Mouse (Mus musculus) intestine, postnatal 0 days (tissue): Measurements from ENCODE around the gene Arhgap44. TPM values are rescaled to one million over a fixed set of nuclear protein-coding genes. Genes with fewer than 3 reads are reported as not detected.

Experiments used
- ATAC-seq: fragments of 200-750 bp; cut with Nextera tagmentation; 2 replicates; pipeline ENCODE4 v1.8.0; 2017; ENCODE audit warnings: mild to moderate bottlenecking, moderate TSS enrichment, moderate library complexity
- H3K27ac ChIP-seq: fragments of 300-500 bp; sonication (generic); 2 replicates; pipeline ENCODE4 v1.5.1; 2014; ENCODE audit warnings: mild to moderate bottlenecking, low read depth, low read length, moderate library complexity
- H3K27me3 ChIP-seq: fragments of 300-500 bp; sonication (generic); replicated peaks from 2 replicates; pipeline ENCODE4 v1.6.1; 2014; ENCODE audit warnings: low read length, mixed read lengths; ENCODE audit not compliant: control insufficient read depth, insufficient read depth
- H3K36me3 ChIP-seq: fragments of 300-500 bp; sonication (generic); 2 replicates; pipeline ENCODE4 v1.6.1; 2014; ENCODE audit warnings: mild to moderate bottlenecking, moderate library complexity; ENCODE audit not compliant: control insufficient read depth, insufficient read depth
- H3K4me1 ChIP-seq: fragments of 300-500 bp; sonication (generic); replicated peaks from 2 replicates; pipeline ENCODE4 v1.6.1; 2014; ENCODE audit warnings: antibody characterized with exemption, low read length, mixed read lengths; ENCODE audit not compliant: control insufficient read depth, insufficient read depth
- H3K4me2 ChIP-seq: fragments of 300-500 bp; sonication (generic); replicated peaks from 2 replicates; pipeline ENCODE4 v1.6.1; 2014; ENCODE audit warnings: low read depth, mild to moderate bottlenecking, moderate library complexity
- H3K4me3 ChIP-seq: fragments of 300-500 bp; sonication (generic); 2 replicates; pipeline ENCODE4 v1.5.1; 2014; ENCODE audit warnings: low read depth, low read length
- H3K9ac ChIP-seq: fragments of 300-500 bp; sonication (generic); 2 replicates; pipeline ENCODE4 v1.6.1; 2014; ENCODE audit warnings: mild to moderate bottlenecking, low read depth, low read length
- H3K9me3 ChIP-seq: fragments of 300-500 bp; sonication (generic); 2 replicates; pipeline ENCODE4 v1.6.1; 2016; ENCODE audit warnings: mixed run types; ENCODE audit not compliant: control insufficient read depth
- CTCF ChIP-seq: sonication (generic); IDR thresholded peaks from 2 replicates; pipeline ENCODE4 v1.5.1; 2016; ENCODE audit warnings: low read depth, mild to moderate bottlenecking, control low read depth, antibody characterized with exemption, moderate library complexity
- WGBS: fragments of 180-500 bp; shearing (Covaris S2); extraction: QIAGEN DNeasy Blood & Tissue Kit; methylation state at CpG from one replicate; pipeline ENCODE4 v1.1.7; 2014; 5-methylcytosine and 5-hydroxymethylcytosine counted together
- polyA plus RNA-seq: library from polyadenylated mRNA; unstranded; fragments of >200 nt; fragmentation: Nextera tagmentation; extraction: Ambion mirVana; gene quantifications from 2 replicates; pipeline ENCODE4 v1.2.1, GENCODE M21; 2015

The Arhgap44 gene
- polyA plus RNA-seq, 1 experiment from 2014 or later = 11.1 TPM

DNA sequence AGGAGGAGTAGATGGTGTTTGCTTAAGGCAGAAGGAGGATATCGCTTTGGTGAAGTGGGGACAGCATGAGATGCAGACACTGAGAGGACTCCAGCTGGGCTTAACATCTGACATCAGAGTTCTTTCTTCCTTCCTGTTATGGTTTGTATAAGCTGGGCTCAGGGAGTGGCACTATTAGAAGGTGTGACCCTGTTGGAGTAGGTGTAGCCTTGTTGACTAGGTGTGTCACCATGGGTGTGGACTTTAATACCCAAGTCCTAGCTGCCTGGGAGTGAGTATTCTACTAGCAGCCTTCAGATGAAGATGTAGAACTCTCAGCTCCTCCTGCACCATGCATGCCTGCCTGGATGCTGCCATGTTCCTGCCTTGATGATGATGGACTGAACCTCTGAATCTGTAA is 146.0 kb downstream of the Arhgap44 start:
- H3K36me3 ChIP-seq = peaks cover 3% of the 10 kb centered on the region; the same call in 1 of the 2 replicates
- H3K27ac ChIP-seq = no peak overlapping the region
- no peak overlapping the region for H3K4me3 ChIP-seq
- H3K4me1 ChIP-seq = no peaks in the 10 kb centered on the region
- H3K27me3 ChIP-seq = no peaks in the 10 kb centered on the region
- no peak overlapping the region for H3K4me2 ChIP-seq
- WGBS = 90% methylated on average over 1 of the region's 1 CpGs
- peak; percentile 86 for ATAC-seq
- H3K9ac ChIP-seq = no peak overlapping the region
- H3K9me3 ChIP-seq = no peaks in the 10 kb centered on the region
- TF ChIP-seq CTCF = no peak

DNA sequence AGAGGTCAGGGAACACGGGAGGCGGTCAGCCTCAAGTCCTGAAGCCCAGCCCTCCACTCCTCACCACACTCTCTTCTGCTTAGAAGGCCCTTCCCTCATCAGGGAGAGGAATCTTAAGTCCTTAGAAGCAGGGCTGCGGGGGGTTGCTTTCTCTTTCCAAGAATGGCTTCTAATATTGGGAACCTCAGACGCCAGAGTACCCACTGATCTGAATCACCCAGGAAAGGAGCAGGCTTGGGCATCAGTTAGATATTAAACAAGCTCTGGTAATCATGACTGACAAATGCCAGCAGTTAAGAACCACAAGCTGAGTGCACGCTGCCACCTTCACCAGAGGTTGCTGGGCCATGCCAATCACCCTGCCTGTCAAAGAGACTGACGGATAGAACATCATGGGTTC is 148.9 kb downstream of the Arhgap44 start:
- no peak for ATAC-seq
- no peak for TF ChIP-seq CTCF
- Histone ChIP-seq H3K4me1 (no peaks in the 10 kb centered on the region), H3K4me3 (no peak overlapping the region), H3K36me3 (no peaks in the 10 kb centered on the region), H3K4me2 (no peak overlapping the region), H3K9ac (no peak overlapping the region), H3K27ac (no peak overlapping the region), H3K9me3 (no peaks in the 10 kb centered on the region), H3K27me3 (no peaks in the 10 kb centered on the region)
- WGBS = 80% methylated on average over 6 of the region's 6 CpGs

DNA sequence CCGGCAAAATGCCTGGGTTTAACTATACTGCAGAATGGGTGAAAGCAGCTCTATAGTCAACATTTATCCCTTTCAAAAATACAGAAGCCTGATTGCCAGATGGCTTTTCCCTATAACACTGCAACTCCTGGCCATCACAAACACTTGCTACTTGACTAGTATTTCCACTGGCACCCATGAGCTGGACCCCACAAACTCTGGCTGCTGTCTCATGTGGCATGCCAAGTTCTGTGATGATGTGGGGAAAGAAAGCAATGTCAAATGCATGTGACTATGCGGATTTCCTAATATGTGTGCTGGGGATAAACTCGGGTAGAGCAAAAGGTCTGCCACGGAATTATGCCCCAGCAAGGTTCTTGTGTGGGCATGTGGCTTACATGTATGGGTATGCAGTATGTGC is 156.7 kb downstream of the Arhgap44 start:
- no peak for TF ChIP-seq CTCF
- peaks cover 29% of the 10 kb centered on the region for H3K36me3 ChIP-seq
- no peak overlapping the region for H3K4me2 ChIP-seq
- H3K9ac ChIP-seq = no peak overlapping the region
- ATAC-seq = no peak
- H3K27me3 ChIP-seq = no peaks in the 10 kb centered on the region
- H3K4me3 ChIP-seq = no peak overlapping the region
- H3K27ac ChIP-seq = no peak overlapping the region
- WGBS = 94% methylated on average over 4 of the region's 4 CpGs
- no peaks in the 10 kb centered on the region for H3K4me1 ChIP-seq
- no peaks in the 10 kb centered on the region for H3K9me3 ChIP-seq

DNA sequence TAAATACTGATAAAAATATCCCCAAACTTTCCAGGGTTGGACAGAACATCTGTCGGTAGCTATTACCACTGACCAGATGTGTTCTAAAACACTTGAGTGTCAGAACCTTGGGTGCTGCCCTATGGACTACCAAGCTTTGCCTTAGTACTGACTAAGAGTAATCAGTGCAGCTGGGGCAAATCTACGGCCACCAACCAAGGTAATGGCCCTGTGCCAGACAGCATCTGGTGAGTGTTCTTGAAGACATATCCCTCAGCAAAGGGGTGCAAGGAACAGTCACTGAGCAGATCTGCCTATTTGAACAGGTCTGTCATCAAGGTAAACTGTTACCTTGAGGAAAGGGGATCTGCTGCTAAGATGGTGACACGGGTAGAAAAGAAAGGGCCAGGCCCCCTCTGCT is 157.9 kb downstream of the Arhgap44 start:
- TF ChIP-seq CTCF = no peak
- peaks cover 41% of the 10 kb centered on the region for H3K36me3 ChIP-seq
- H3K4me1 ChIP-seq = no peaks in the 10 kb centered on the region
- WGBS = 67% methylated on average over 3 of the region's 3 CpGs
- no peak for ATAC-seq
- H3K27me3 ChIP-seq = no peaks in the 10 kb centered on the region
- H3K9me3 ChIP-seq = no peaks in the 10 kb centered on the region
- H3K4me3 ChIP-seq = no peak overlapping the region
- no peak overlapping the region for H3K9ac ChIP-seq
- H3K4me2 ChIP-seq = no peak overlapping the region
- H3K27ac ChIP-seq = no peak overlapping the region

DNA sequence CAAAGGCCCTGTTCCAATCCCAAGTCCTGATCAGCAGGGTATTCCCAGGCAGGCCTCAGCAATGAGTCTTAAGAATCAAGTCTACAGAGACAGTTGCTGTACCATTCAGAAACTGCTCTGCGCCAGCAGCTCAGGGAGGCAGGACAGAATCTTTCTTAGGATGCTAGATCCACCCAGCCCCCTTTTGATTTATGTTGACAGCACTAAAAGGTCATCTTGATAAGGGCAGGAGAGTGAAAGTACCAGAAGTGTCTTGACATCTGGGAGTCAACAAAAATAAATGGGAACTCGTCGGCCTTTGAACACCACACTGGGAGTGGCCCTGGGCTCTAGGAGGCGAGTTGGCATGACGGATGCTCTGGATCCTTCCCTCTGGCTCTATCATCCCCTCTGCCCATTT is 159.2 kb downstream of the Arhgap44 start:
- no peak for ATAC-seq
- Histone ChIP-seq H3K4me3 (no peak overlapping the region), H3K36me3 (peaks cover 53% of the 10 kb centered on the region), H3K4me1 (no peaks in the 10 kb centered on the region), H3K27me3 (no peaks in the 10 kb centered on the region), H3K27ac (no peak overlapping the region), H3K9ac (no peak overlapping the region), H3K9me3 (no peaks in the 10 kb centered on the region), H3K4me2 (no peak overlapping the region)
- TF ChIP-seq CTCF = no peak
- WGBS = 55% methylated on average over 5 of the region's 5 CpGs

DNA sequence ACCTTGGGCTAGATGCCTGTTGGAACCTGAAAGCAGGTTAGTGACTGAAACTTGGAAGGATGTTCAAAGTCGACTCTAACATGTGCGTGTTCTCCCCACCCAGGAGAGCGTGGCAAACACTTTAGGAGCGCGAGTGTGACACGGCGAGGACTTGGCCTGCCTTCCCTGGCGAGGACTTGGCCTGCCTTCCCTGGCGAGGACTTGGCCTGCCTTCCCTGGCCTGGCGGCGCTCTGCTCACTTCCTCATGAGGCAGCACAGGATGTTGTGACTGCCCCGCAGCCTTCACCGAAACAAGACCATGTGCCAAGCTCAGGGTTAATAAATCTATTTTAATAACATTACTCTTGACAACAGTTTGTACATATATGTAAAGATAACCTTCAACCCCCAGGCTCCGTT is 161.0 kb downstream of the Arhgap44 start:
- 89% methylated on average over 14 of the region's 14 CpGs for WGBS
- H3K36me3 ChIP-seq = peaks cover 64% of the 10 kb centered on the region
- ATAC-seq = no peak

DNA sequence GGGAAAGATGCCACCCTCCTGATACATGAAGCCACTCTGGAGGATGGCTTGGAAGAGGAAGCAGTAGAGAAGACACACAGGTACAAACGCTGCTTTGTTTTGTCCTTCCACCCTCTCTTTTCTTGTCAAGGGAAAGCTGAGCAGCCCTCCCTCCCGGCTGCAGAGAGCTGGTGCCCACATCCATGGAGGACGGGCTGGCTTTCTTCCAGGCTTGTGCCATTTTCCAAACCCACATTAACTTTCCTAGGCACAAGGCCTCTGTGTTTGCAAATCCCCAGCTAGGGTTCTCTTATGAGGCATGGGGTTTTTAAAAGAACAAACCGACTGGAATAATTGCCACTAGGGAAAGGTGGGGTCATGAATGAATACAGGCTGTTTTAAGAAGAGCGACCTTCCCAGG is 163.1 kb downstream of the Arhgap44 start:
- Histone ChIP-seq H3K9me3 (no peaks in the 10 kb centered on the region), H3K4me1 (no peaks in the 10 kb centered on the region), H3K4me3 (no peak overlapping the region), H3K27ac (no peak overlapping the region), H3K27me3 (no peaks in the 10 kb centered on the region), H3K4me2 (no peak overlapping the region), H3K9ac (no peak overlapping the region), H3K36me3 (peaks cover 76% of the 10 kb centered on the region)
- TF ChIP-seq CTCF = no peak
- 92% methylated on average over 5 of the region's 5 CpGs for WGBS
- ATAC-seq = no peak

More for the DNA sequence above, 161.0 kb downstream of the Arhgap44 start:
- Histone ChIP-seq H3K9me3 (no peaks in the 10 kb centered on the region), H3K4me1 (no peaks in the 10 kb centered on the region), H3K27me3 (no peaks in the 10 kb centered on the region), H3K27ac (no peak overlapping the region), H3K9ac (no peak overlapping the region), H3K4me3 (no peak overlapping the region), H3K4me2 (no peak overlapping the region)
- no peak for TF ChIP-seq CTCF
